Mouse (Mus musculus): ENCODE results near the gene Armh1.

DNA sequence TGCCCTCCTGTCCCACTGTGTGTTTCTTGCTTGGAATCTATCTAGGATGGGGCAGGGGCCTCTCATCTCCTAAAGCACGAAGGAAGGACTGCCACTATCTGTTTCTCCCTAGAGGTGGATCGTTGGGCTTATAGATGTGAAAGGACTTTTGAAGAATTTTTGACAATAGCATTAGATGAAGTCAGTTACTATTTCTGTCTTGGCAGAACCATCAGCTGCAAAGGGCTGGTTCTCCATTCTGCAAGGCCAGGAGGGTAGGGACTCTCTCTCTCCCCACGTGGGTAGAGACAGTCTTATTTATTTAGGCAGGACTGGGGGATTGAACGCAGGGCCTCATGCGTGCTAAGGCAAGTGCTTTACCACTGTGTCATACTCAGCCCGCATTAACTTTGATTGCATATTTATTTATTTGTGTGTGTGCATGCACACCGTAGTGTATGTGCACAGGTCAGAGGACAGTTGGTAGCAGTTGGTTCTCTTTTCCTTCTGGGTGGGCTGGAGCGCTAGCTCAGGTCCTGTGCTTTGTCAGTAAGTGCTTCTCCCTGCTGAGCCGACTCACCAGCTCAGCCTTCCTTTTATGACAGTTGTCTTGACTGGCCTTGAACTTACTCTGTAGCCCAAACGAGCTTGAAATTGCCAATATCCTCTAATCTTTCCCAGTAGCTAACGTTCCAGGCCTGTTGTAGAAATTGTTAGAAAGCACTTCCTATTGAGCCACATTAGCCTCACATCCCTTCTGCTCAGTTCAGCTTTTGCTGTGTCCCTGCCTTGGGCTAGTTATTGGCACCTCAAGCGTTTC lies 1.5 kb upstream of the Armh1 start:
- TF ChIP-seq CTCF (IDR thresholded peaks at IDR 0.05; ENCODE audit: low read depth) (no peak), EP300 (IDR thresholded peaks at IDR 0.05; ENCODE audit: low read depth) (no peak)

Data from heart, postnatal 0 days (tissue).